Mouse (Mus musculus): ENCODE measurements around the gene Fam72a. TPM values are rescaled to one million over a fixed set of nuclear protein-coding genes. Genes with fewer than 3 reads are reported as not detected.

The Fam72a gene
- total RNA-seq (2014; fragmentation: Nextera tagmentation) (9.0 and 10.8 TPM in 2 replicates), total RNA-seq (2017) (6.2 and 6.5 TPM in 2 replicates), polyA plus RNA-seq (2012) (2.6 and 3.2 TPM in 2 replicates)

GRCm38 (mm10) chr1:131527281-131528080 lies at the start of gene Fam72a, which contains the start of gene Srgap2:
Fam72a (plus strand) TSS chr1:131527903.
Srgap2 (minus strand) TSS chr1:131527352.
- TF ChIP-seq GATA2 (IDR thresholded peaks at IDR 0.05; ENCODE audit: borderline replicate concordance, low read depth, low read length) (no peak), POLR2AphosphoS5 (IDR thresholded peaks at IDR 0.05; ENCODE audit: insufficient replicate concordance, low read depth, low read length) (no peak), TAL1 (conservative IDR thresholded peaks at IDR 0.05; ENCODE audit: low read depth, low read length) (no peak), CTCF (IDR thresholded peaks at IDR 0.05; ENCODE audit: low read depth, low read length) (no peak), GATA1 (IDR thresholded peaks at IDR 0.05; ENCODE audit: borderline replicate concordance, low read length) (no peak)
- Histone ChIP-seq H3K9me3 (replicated peaks) (no peaks in the 10 kb centered on the region), H3K36me3 (replicated peaks) (peaks cover 35% of the 10 kb centered on the region), H3K27me3 (ENCODE audit: insufficient read depth, low read length) (no peaks in the 10 kb centered on the region), H3K4me1 (ENCODE audit: insufficient read depth, low read depth, low read length) (peaks cover 70% of the 10 kb centered on the region), H3K4me3 (ENCODE audit: low read depth, low read length) (peak within 1 kb of the TSS; percentile 83)
- DNase-seq (ENCODE audit: low spot score) = peak; percentile 99
- ATAC-seq (ENCODE audit: extremely low read depth, insufficient number of reproducible peaks, low FRiP score, poor library complexity, severe bottlenecking) = peak; percentile 86

GRCm38 (mm10) chr1:131478770-131479305 lies 48.9 kb upstream of the Fam72a start:
- DNase-seq (ENCODE audit: low spot score) (no peak), ATAC-seq (ENCODE audit: extremely low read depth, insufficient number of reproducible peaks, low FRiP score, poor library complexity, severe bottlenecking) (no peak)
- Histone ChIP-seq H3K27me3 (ENCODE audit: insufficient read depth, low read length) (no peaks in the 10 kb centered on the region), H3K9me3 (replicated peaks) (no peaks in the 10 kb centered on the region), H3K4me1 (ENCODE audit: insufficient read depth, low read depth, low read length) (peaks cover 31% of the 10 kb centered on the region), H3K4me3 (ENCODE audit: low read depth, low read length) (no peak overlapping the region), H3K36me3 (replicated peaks) (peaks cover 5% of the 10 kb centered on the region)
- no peak for TF ChIP-seq CTCF (IDR thresholded peaks at IDR 0.05; ENCODE audit: low read depth, low read length)
- TF ChIP-seq POLR2AphosphoS5 (IDR thresholded peaks at IDR 0.05; ENCODE audit: insufficient replicate concordance, low read depth, low read length) = no peak
- no peak for TF ChIP-seq GATA2 (IDR thresholded peaks at IDR 0.05; ENCODE audit: borderline replicate concordance, low read depth, low read length)
- no peak for TF ChIP-seq TAL1 (conservative IDR thresholded peaks at IDR 0.05; ENCODE audit: low read depth, low read length)
- TF ChIP-seq GATA1 (IDR thresholded peaks at IDR 0.05; ENCODE audit: borderline replicate concordance, low read length) = no peak

GRCm38 (mm10) chr1:131481391-131481790 lies 46.3 kb upstream of the Fam72a start:
- H3K36me3 ChIP-seq (replicated peaks) = peaks cover 3% of the 10 kb centered on the region
- H3K4me3 ChIP-seq (ENCODE audit: low read depth, low read length) = no peak overlapping the region
- DNase-seq (ENCODE audit: low spot score) (no peak), ATAC-seq (ENCODE audit: extremely low read depth, insufficient number of reproducible peaks, low FRiP score, poor library complexity, severe bottlenecking) (peak; percentile 8; the same call in 1 of the 2 replicates)
- no peaks in the 10 kb centered on the region for H3K9me3 ChIP-seq (replicated peaks)
- no peaks in the 10 kb centered on the region for H3K27me3 ChIP-seq (ENCODE audit: insufficient read depth, low read length)
- H3K4me1 ChIP-seq (ENCODE audit: insufficient read depth, low read depth, low read length) = peaks cover 32% of the 10 kb centered on the region
- TF ChIP-seq GATA2 (IDR thresholded peaks at IDR 0.05; ENCODE audit: borderline replicate concordance, low read depth, low read length) (no peak), GATA1 (IDR thresholded peaks at IDR 0.05; ENCODE audit: borderline replicate concordance, low read length) (no peak), POLR2AphosphoS5 (IDR thresholded peaks at IDR 0.05; ENCODE audit: insufficient replicate concordance, low read depth, low read length) (no peak), TAL1 (conservative IDR thresholded peaks at IDR 0.05; ENCODE audit: low read depth, low read length) (no peak), CTCF (IDR thresholded peaks at IDR 0.05; ENCODE audit: low read depth, low read length) (no peak)

- ATAC-seq (ENCODE audit: extremely low read depth, insufficient number of reproducible peaks, low FRiP score, poor library complexity, severe bottlenecking) = no peak
- peaks cover 3% of the 10 kb centered on the region for H3K36me3 ChIP-seq (replicated peaks)
- no peaks in the 10 kb centered on the region for H3K27me3 ChIP-seq (ENCODE audit: insufficient read depth, low read length)
- no peak for TF ChIP-seq CTCF (IDR thresholded peaks at IDR 0.05; ENCODE audit: low read depth, low read length)
- no peak for TF ChIP-seq TAL1 (conservative IDR thresholded peaks at IDR 0.05; ENCODE audit: low read depth, low read length)
- TF ChIP-seq POLR2AphosphoS5 (IDR thresholded peaks at IDR 0.05; ENCODE audit: insufficient replicate concordance, low read depth, low read length) = no peak
- TF ChIP-seq GATA2 (IDR thresholded peaks at IDR 0.05; ENCODE audit: borderline replicate concordance, low read depth, low read length) = no peak
- no peak for TF ChIP-seq GATA1 (IDR thresholded peaks at IDR 0.05; ENCODE audit: borderline replicate concordance, low read length)
- H3K4me3 ChIP-seq (ENCODE audit: low read depth, low read length) = no peak overlapping the region
- no peak for DNase-seq (ENCODE audit: low spot score)
- H3K9me3 ChIP-seq (replicated peaks) = no peaks in the 10 kb centered on the region
- H3K4me1 ChIP-seq (ENCODE audit: insufficient read depth, low read depth, low read length) = peaks cover 35% of the 10 kb centered on the region
Observed at GRCm38 (mm10) chr1:131482242-131482641, 45.5 kb upstream of the Fam72a start.

- H3K27me3 ChIP-seq (ENCODE audit: insufficient read depth, low read length) = no peaks in the 10 kb centered on the region
- H3K4me3 ChIP-seq (ENCODE audit: low read depth, low read length) = no peak overlapping the region
- TF ChIP-seq POLR2AphosphoS5 (IDR thresholded peaks at IDR 0.05; ENCODE audit: insufficient replicate concordance, low read depth, low read length) (no peak), TAL1 (conservative IDR thresholded peaks at IDR 0.05; ENCODE audit: low read depth, low read length) (no peak), CTCF (IDR thresholded peaks at IDR 0.05; ENCODE audit: low read depth, low read length) (no peak), GATA2 (IDR thresholded peaks at IDR 0.05; ENCODE audit: borderline replicate concordance, low read depth, low read length) (no peak), GATA1 (IDR thresholded peaks at IDR 0.05; ENCODE audit: borderline replicate concordance, low read length) (no peak)
- ATAC-seq (ENCODE audit: extremely low read depth, insufficient number of reproducible peaks, low FRiP score, poor library complexity, severe bottlenecking) (no peak), DNase-seq (ENCODE audit: low spot score) (no peak)
- peaks cover 5% of the 10 kb centered on the region for H3K36me3 ChIP-seq (replicated peaks)
- no peaks in the 10 kb centered on the region for H3K9me3 ChIP-seq (replicated peaks)
- H3K4me1 ChIP-seq (ENCODE audit: insufficient read depth, low read depth, low read length) = peaks cover 17% of the 10 kb centered on the region
Observed at GRCm38 (mm10) chr1:131486094-131486850, 41.4 kb upstream of the Fam72a start.

Data from G1E (cell line).